Mouse (Mus musculus): ENCODE results near the gene Stard10. TPM values are rescaled to one million over a fixed set of nuclear protein-coding genes. Genes with fewer than 3 reads are reported as not detected.
A peak's percentile ranks its signal among the peaks of the same experiment; 100 is the strongest.

Stard10 gene
- total and polyA plus RNA-seq, 3 experiments, result 53.1 to 113 (median 62.2) TPM

GRCm38 (mm10) chr7:101284504-101284903 lies 32.4 kb upstream of the Stard10 start:
- Histone ChIP-seq H3K4me1 (ENCODE audit: control insufficient read depth, insufficient read depth, low read length) (no peaks in the 10 kb centered on the region), H3K27me3 (ENCODE audit: control insufficient read depth, insufficient read depth, low read length) (no peaks in the 10 kb centered on the region), H3K4me3 (no peak overlapping the region), H3K79me2 (replicated peaks; ENCODE audit: control insufficient read depth, insufficient read depth, low read length) (no peaks in the 10 kb centered on the region), H3K9ac (ENCODE audit: low read depth, low read length) (no peak overlapping the region), H3K27ac (no peak overlapping the region), H3K36me3 (ENCODE audit: control insufficient read depth, insufficient read depth, low read length) (no peaks in the 10 kb centered on the region)
- intact Hi-C loops (cut with DNase I), result no loop called here
- TF ChIP-seq EP300 (IDR thresholded peaks at IDR 0.05; ENCODE audit: insufficient read depth, low read depth, low read length) (no peak), CTCF (IDR thresholded peaks at IDR 0.05) (no peak), POLR2A (IDR thresholded peaks at IDR 0.05; ENCODE audit: insufficient read depth, low read depth, low read length) (no peak)
- WGBS, result 93% methylated on average over 1 of the region's 1 CpGs
- no peak for DNase-seq

- WGBS, result 62% methylated on average over 4 of the region's 4 CpGs
- no peaks in the 10 kb centered on the region for H3K27me3 ChIP-seq (ENCODE audit: control insufficient read depth, insufficient read depth, low read length)
- DNase-seq, result no peak
- no peak overlapping the region for H3K9ac ChIP-seq (ENCODE audit: low read depth, low read length)
- no peak overlapping the region for H3K4me3 ChIP-seq
- intact Hi-C loops (cut with DNase I), result loop anchor here (5.0 kb wide), 2 partner anchors 55 to 175 kb away; no protein-coding TSS in a partner anchor
- TF ChIP-seq EP300 (IDR thresholded peaks at IDR 0.05; ENCODE audit: insufficient read depth, low read depth, low read length), result no peak
- TF ChIP-seq POLR2A (IDR thresholded peaks at IDR 0.05; ENCODE audit: insufficient read depth, low read depth, low read length), result no peak
- no peak for TF ChIP-seq CTCF (IDR thresholded peaks at IDR 0.05)
- no peak overlapping the region for H3K27ac ChIP-seq
- no peaks in the 10 kb centered on the region for H3K36me3 ChIP-seq (ENCODE audit: control insufficient read depth, insufficient read depth, low read length)
- H3K79me2 ChIP-seq (replicated peaks; ENCODE audit: control insufficient read depth, insufficient read depth, low read length), result no peaks in the 10 kb centered on the region
- no peaks in the 10 kb centered on the region for H3K4me1 ChIP-seq (ENCODE audit: control insufficient read depth, insufficient read depth, low read length)
Observed at GRCm38 (mm10) chr7:101286891-101287290, 30.0 kb upstream of the Stard10 start.

GRCm38 (mm10) chr7:101287820-101288219 lies 29.1 kb upstream of the Stard10 start:
- no peaks in the 10 kb centered on the region for H3K36me3 ChIP-seq (ENCODE audit: control insufficient read depth, insufficient read depth, low read length)
- 82% methylated on average over 2 of the region's 2 CpGs for WGBS
- H3K79me2 ChIP-seq (replicated peaks; ENCODE audit: control insufficient read depth, insufficient read depth, low read length), result no peaks in the 10 kb centered on the region
- no peak overlapping the region for H3K4me3 ChIP-seq
- intact Hi-C loops (cut with DNase I), result loop anchor here (1.0 to 5.0 kb wide), 3 partner anchors 56 to 227 kb away; no protein-coding TSS in a partner anchor
- H3K27ac ChIP-seq, result peak overlapping the region; percentile 23; the same call in 1 of the 2 replicates
- TF ChIP-seq EP300 (IDR thresholded peaks at IDR 0.05; ENCODE audit: insufficient read depth, low read depth, low read length), result no peak
- no peak for TF ChIP-seq POLR2A (IDR thresholded peaks at IDR 0.05; ENCODE audit: insufficient read depth, low read depth, low read length)
- TF ChIP-seq CTCF (IDR thresholded peaks at IDR 0.05), result no peak
- no peaks in the 10 kb centered on the region for H3K4me1 ChIP-seq (ENCODE audit: control insufficient read depth, insufficient read depth, low read length)
- H3K9ac ChIP-seq (ENCODE audit: low read depth, low read length), result no peak overlapping the region
- no peak for DNase-seq
- H3K27me3 ChIP-seq (ENCODE audit: control insufficient read depth, insufficient read depth, low read length), result no peaks in the 10 kb centered on the region

GRCm38 (mm10) chr7:101288436-101288835 lies 28.4 kb upstream of the Stard10 start:
- H3K4me3 ChIP-seq, result no peak overlapping the region
- WGBS, result 34% methylated on average over 4 of the region's 4 CpGs
- H3K4me1 ChIP-seq (ENCODE audit: control insufficient read depth, insufficient read depth, low read length), result no peaks in the 10 kb centered on the region
- DNase-seq, result peak; percentile 48 to 65
- H3K36me3 ChIP-seq (ENCODE audit: control insufficient read depth, insufficient read depth, low read length), result no peaks in the 10 kb centered on the region
- no peaks in the 10 kb centered on the region for H3K27me3 ChIP-seq (ENCODE audit: control insufficient read depth, insufficient read depth, low read length)
- no peak overlapping the region for H3K9ac ChIP-seq (ENCODE audit: low read depth, low read length)
- TF ChIP-seq POLR2A (IDR thresholded peaks at IDR 0.05; ENCODE audit: insufficient read depth, low read depth, low read length) (no peak), CTCF (IDR thresholded peaks at IDR 0.05) (peak; percentile 98), EP300 (IDR thresholded peaks at IDR 0.05; ENCODE audit: insufficient read depth, low read depth, low read length) (0 out of 2 replicates have a peak, but pooled peaks have one; percentile 55)
- no peaks in the 10 kb centered on the region for H3K79me2 ChIP-seq (replicated peaks; ENCODE audit: control insufficient read depth, insufficient read depth, low read length)
- H3K27ac ChIP-seq, result peak overlapping the region; percentile 23; the same call in 1 of the 2 replicates
- intact Hi-C loops (cut with DNase I), result loop anchor here (1.0 to 5.0 kb wide), 3 partner anchors 56 to 227 kb away; no protein-coding TSS in a partner anchor

- no peak overlapping the region for H3K9ac ChIP-seq (ENCODE audit: low read depth, low read length)
- TF ChIP-seq EP300 (IDR thresholded peaks at IDR 0.05; ENCODE audit: insufficient read depth, low read depth, low read length) (no peak), POLR2A (IDR thresholded peaks at IDR 0.05; ENCODE audit: insufficient read depth, low read depth, low read length) (no peak), CTCF (IDR thresholded peaks at IDR 0.05) (no peak)
- WGBS, result 92% methylated on average over 10 of the region's 10 CpGs
- no peaks in the 10 kb centered on the region for H3K36me3 ChIP-seq (ENCODE audit: control insufficient read depth, insufficient read depth, low read length)
- no peaks in the 10 kb centered on the region for H3K4me1 ChIP-seq (ENCODE audit: control insufficient read depth, insufficient read depth, low read length)
- H3K79me2 ChIP-seq (replicated peaks; ENCODE audit: control insufficient read depth, insufficient read depth, low read length), result no peaks in the 10 kb centered on the region
- H3K27ac ChIP-seq, result no peak overlapping the region
- intact Hi-C loops (cut with DNase I), result no loop called here
- no peak overlapping the region for H3K4me3 ChIP-seq
- no peaks in the 10 kb centered on the region for H3K27me3 ChIP-seq (ENCODE audit: control insufficient read depth, insufficient read depth, low read length)
- peak in 1 of 2 experiments; percentile 14 for DNase-seq
Observed at GRCm38 (mm10) chr7:101290401-101290800, 26.5 kb upstream of the Stard10 start.

- Histone ChIP-seq H3K4me3 (no peak overlapping the region), H3K27ac (no peak overlapping the region), H3K36me3 (ENCODE audit: control insufficient read depth, insufficient read depth, low read length) (no peaks in the 10 kb centered on the region), H3K9ac (ENCODE audit: low read depth, low read length) (no peak overlapping the region), H3K4me1 (ENCODE audit: control insufficient read depth, insufficient read depth, low read length) (no peaks in the 10 kb centered on the region), H3K27me3 (ENCODE audit: control insufficient read depth, insufficient read depth, low read length) (no peaks in the 10 kb centered on the region), H3K79me2 (replicated peaks; ENCODE audit: control insufficient read depth, insufficient read depth, low read length) (no peaks in the 10 kb centered on the region)
- peak in 1 of 2 experiments; percentile 11 for DNase-seq
- WGBS, result 89% methylated on average over 5 of the region's 5 CpGs
- intact Hi-C loops (cut with DNase I), result no loop called here
- TF ChIP-seq CTCF (IDR thresholded peaks at IDR 0.05), result no peak
- TF ChIP-seq EP300 (IDR thresholded peaks at IDR 0.05; ENCODE audit: insufficient read depth, low read depth, low read length), result no peak
- no peak for TF ChIP-seq POLR2A (IDR thresholded peaks at IDR 0.05; ENCODE audit: insufficient read depth, low read depth, low read length)
Observed at GRCm38 (mm10) chr7:101291211-101291610, 25.7 kb upstream of the Stard10 start.
